Mouse (Mus musculus) Patski (cell line): Measurements from ENCODE around the gene Clp1. TPM values are rescaled to one million over a fixed set of nuclear protein-coding genes. Genes with fewer than 3 reads are reported as not detected.

Source experiments
- ATAC-seq: fragments of 100-300 bp; one replicate; pipeline ENCODE4 v1.8.0; 2021
- CTCF ChIA-PET: fragments of 350-600 bp; sonication (Branson Sonifier 250); formaldehyde crosslinking; loops from one replicate; lab custom pipeline; 2022; ENCODE audit warnings: inconsistent platforms; lab: Charles Lee
- POLR2A ChIA-PET: fragments of 350-600 bp; sonication (Branson Sonifier 250); formaldehyde crosslinking; loops from one replicate; lab custom pipeline; 2022; ENCODE audit warnings: antibody characterized with exemption, inconsistent platforms; lab: Charles Lee
- DNase-seq: peaks from one replicate; pipeline ENCODE4 v3.0.0-alpha.2; 2011; ENCODE audit warnings: low read depth, low spot score
- H3K27me3 ChIP-seq: fragments of 371-371 bp; one replicate; pipeline ENCODE4 v1.5.1; 2021
- CTCF ChIP-seq: fragments of 100-300 bp; IDR thresholded peaks from one replicate; pipeline ENCODE4 v1.5.1; 2021
- in situ Hi-C: fragments of 300-500 bp; cut with MboI; formaldehyde crosslinking; loops from 3 replicates; pipeline ENCODE4 v1.11.1; 2018; ENCODE audit warnings: low pct_unique_long_range_greater_than_20kb, mixed read lengths
- polyA plus RNA-seq: library from polyadenylated mRNA; unstranded; gene quantifications from one replicate; pipeline ENCODE4 v1.2.3, GENCODE M21; 2021

The Clp1 gene
- polyA plus RNA-seq, 1 experiment from 2014 or later: 11.9 TPM

DNA sequence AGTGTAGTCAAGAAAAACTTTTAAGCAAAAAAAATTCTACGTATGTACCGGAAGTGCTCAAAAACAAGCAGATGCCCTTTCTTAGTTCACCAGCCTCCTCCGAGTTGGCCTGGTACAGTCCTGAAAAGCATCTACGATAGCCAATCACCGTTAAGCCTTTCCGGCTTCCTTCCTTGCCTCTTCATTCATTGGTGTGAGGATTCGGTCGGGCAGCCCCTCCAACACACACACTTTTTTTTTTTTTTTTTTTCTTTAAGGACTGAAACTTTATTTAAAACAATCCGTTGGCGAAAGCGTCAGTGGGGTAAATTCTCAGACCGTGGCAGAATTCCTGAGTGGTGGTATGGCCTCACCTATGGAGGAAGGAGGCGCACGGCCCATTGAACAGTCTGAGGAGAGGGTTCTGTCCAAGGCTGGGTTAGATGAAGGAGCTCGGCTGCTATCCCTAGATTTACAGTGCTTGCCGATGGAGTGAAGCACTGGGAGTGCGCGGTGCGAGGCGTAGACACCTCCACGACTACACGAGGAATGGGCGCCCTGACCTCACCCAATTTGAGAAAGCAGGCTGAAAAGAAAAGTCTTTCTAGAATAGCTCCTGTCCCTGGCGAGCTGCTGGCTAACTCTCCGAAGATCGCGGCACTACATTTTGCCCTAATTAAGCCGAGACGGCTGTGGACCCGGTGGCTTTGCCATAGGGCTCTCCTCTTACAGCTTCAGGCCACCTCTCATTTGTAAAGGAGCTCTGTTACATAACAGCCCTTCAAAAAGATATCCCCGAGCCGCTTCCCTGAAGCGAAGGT is 11.4 kb downstream of the Clp1 start:
- ATAC-seq: peak; percentile 98
- DNase-seq: no peak
- TF ChIP-seq CTCF: no peak
- ChIA-PET POLR2A (interaction anchor here (0.5 to 1.6 kb wide), 2 partner anchors 11 to 38 kb away, joined by 3 to 4 read pairs; no protein-coding TSS in a partner anchor), CTCF (interaction anchor here (0.9 kb wide), 1 partner anchor 43 kb away, joined by 4 read pairs; no protein-coding TSS in a partner anchor)
- in situ Hi-C loops: no loop called here
- no peaks in the 10 kb centered on the region for H3K27me3 ChIP-seq

DNA sequence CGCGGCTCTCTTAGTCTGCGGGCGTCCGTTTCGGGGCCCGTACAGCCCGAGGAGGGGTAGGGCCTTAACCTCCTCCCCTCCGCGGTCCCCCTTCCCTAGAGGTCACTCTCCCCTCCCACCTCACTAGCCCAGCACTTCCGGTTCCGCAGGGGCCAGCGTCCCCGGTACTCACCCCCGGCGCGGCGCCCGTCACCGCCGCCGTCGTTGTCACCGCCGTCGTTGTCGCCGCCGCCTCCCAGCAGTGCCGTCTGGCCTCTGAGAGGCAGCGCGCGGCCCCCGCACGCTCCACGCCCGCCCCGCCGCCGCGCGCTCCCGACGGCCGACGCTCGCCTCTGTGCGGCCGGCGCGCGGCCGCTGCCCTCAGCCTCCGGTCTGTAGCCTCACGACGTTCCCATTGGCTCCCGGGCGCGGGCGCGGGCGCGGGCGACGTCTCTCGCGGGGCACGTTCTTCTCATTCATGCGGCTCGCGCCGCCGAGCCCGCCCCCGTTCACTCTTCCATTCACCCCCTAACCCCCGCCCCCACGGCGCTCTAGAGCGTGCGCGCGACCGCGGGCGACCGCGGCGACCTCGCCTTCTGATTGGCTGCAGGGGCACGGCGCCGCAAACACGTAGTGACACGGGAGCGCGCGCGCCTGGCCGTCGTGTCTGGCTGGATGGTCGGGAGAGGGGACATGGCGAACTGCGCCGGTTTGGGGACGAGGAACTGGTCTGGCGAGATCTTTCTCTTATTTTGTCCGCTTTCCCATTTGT is 12.2 kb downstream of the Clp1 start, which contains the start of gene Zdhhc5:
TSS of gene Zdhhc5 (minus strand) at position 370 of the 751 bp plus-strand sequence.
- H3K27me3 ChIP-seq: no peaks in the 10 kb centered on the region
- ATAC-seq (peak; percentile 82), DNase-seq (peak; percentile 95)
- POLR2A ChIA-PET: interaction anchor here (1.6 kb wide), 1 partner anchor 11 kb away, joined by 5 read pairs; no protein-coding TSS in a partner anchor
- CTCF ChIA-PET: no interaction called here
- no peak for TF ChIP-seq CTCF
- in situ Hi-C loops: no loop called here

GRCm38 (mm10) chr2:84714422-84714810 is 12.7 kb downstream of the Clp1 start:
- in situ Hi-C loops: no loop called here
- ATAC-seq (no peak), DNase-seq (no peak)
- CTCF ChIA-PET: interaction anchor here (0.8 kb wide), 1 partner anchor 19 kb away, joined by 3 read pairs; no protein-coding TSS in a partner anchor
- H3K27me3 ChIP-seq: no peaks in the 10 kb centered on the region
- no peak for TF ChIP-seq CTCF
- POLR2A ChIA-PET: interaction anchor here (1.6 kb wide), 1 partner anchor 10 kb away, joined by 5 read pairs; no protein-coding TSS in a partner anchor

GRCm38 (mm10) chr2:84711898-84712297 is 15.3 kb downstream of the Clp1 start:
- in situ Hi-C loops: no loop called here
- TF ChIP-seq CTCF: no peak
- no peaks in the 10 kb centered on the region for H3K27me3 ChIP-seq
- POLR2A ChIA-PET: interaction anchor here (0.7 kb wide), 3 partner anchors 79 to 99 kb away, joined by 4 to 8 read pairs (median 4); no protein-coding TSS in a partner anchor
- DNase-seq (no peak), ATAC-seq (no peak)
- CTCF ChIA-PET: interaction anchor here (1.4 kb wide), 1 partner anchor 11 kb away, joined by 4 read pairs; no protein-coding TSS in a partner anchor

GRCm38 (mm10) chr2:84707523-84707922 is 19.6 kb downstream of the Clp1 start:
- TF ChIP-seq CTCF: no peak
- DNase-seq (no peak), ATAC-seq (no peak)
- no peaks in the 10 kb centered on the region for H3K27me3 ChIP-seq
- in situ Hi-C loops: no loop called here
- CTCF ChIA-PET: interaction anchor here (2.3 kb wide), 1 partner anchor 11 kb away, joined by 10 read pairs; no protein-coding TSS in a partner anchor
- POLR2A ChIA-PET: no interaction called here

DNA sequence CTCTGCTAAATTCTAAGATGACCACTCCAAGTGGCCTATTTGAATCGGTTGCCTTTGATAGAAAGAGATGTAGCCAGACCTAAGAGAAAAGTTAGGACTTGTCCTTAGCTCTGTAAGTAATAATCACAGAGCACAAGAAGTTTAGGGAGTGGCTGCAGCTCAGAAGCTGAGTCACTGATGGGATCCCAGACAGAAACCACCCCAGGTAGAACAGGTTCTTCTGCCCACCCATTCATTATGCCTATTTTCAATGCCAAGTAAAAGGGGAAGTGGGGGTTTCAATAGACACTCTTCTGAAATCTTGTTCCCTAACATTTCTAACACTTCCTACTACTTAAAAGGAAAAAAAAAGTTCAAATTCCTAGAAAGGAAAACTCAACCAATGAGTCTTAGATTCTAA is 21.9 kb downstream of the Clp1 start:
- no peaks in the 10 kb centered on the region for H3K27me3 ChIP-seq
- POLR2A ChIA-PET: interaction anchor here (1.2 to 1.7 kb wide), 2 partner anchors 9 to 10 kb away, joined by 4 to 5 read pairs; no protein-coding TSS in a partner anchor
- DNase-seq (no peak), ATAC-seq (no peak)
- CTCF ChIA-PET: interaction anchor here (2.3 kb wide), 1 partner anchor 10 kb away, joined by 7 read pairs; no protein-coding TSS in a partner anchor
- in situ Hi-C loops: no loop called here
- TF ChIP-seq CTCF: no peak

DNA sequence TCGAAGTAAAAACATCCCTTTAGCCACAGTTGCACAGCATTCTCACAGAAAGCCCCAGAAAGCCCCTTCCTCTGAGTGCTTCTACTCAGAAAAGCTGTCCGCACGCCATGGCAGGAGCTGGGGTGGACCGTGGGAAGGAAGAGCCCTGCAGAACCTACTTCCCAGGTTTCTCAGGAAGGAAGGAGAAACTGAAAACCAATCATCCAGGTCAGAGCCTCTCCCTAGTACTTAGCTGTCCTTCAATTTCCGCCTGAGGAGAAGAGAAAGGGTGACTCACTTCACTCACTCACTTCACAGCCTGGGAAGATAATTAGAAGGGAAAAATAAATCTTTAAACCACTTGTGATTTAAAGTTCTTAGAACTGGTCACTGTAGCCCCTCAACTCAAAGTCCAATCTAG is 22.8 kb downstream of the Clp1 start:
- ChIA-PET CTCF (interaction anchor here (2.3 kb wide), 1 partner anchor 9 kb away, joined by 7 read pairs; no protein-coding TSS in a partner anchor), POLR2A (interaction anchor here (0.6 to 1.7 kb wide), 2 partner anchors 10 to 94 kb away, joined by 3 to 5 read pairs; partner anchors contain the start of gene Ube2l6)
- DNase-seq (no peak), ATAC-seq (peak; percentile 78)
- TF ChIP-seq CTCF: no peak
- no peaks in the 10 kb centered on the region for H3K27me3 ChIP-seq
- in situ Hi-C loops: no loop called here

DNA sequence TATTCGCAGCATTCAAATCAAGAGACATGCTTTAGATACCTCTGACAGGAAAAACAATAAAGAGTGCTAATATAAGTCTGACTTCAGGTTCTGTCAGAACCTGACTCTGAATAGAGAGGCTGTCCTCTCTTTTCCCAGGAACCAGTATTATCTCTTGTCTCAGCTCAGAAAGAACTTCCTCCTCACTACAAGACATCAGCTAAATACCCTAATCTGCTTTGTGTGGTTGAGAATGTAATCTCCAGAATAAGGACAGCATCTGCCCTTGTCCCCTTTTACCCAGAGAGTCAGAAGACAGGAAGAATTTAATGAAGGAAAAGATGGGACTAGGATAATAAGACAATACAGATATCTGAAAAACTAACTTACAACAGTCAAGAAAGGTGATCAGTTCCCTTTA is 23.7 kb downstream of the Clp1 start:
- CTCF ChIA-PET: interaction anchor here (2.3 kb wide), 1 partner anchor 8 kb away, joined by 7 read pairs; no protein-coding TSS in a partner anchor
- no peak for TF ChIP-seq CTCF
- ATAC-seq (no peak), DNase-seq (no peak)
- H3K27me3 ChIP-seq: no peaks in the 10 kb centered on the region
- POLR2A ChIA-PET: interaction anchor here (1.7 kb wide), 1 partner anchor 11 kb away, joined by 5 read pairs; no protein-coding TSS in a partner anchor
- in situ Hi-C loops: no loop called here

GRCm38 (mm10) chr2:84695007-84695695 is 32.0 kb downstream of the Clp1 start:
- in situ Hi-C loops: no loop called here
- ATAC-seq (peak; percentile 62), DNase-seq (no peak)
- ChIA-PET POLR2A (interaction anchor here (1.0 kb wide), 1 partner anchor 10 kb away, joined by 4 read pairs; no protein-coding TSS in a partner anchor), CTCF (interaction anchor here (0.8 to 2.0 kb wide), 7 partner anchors 9 to 64 kb away, joined by 3 to 10 read pairs (median 4); no protein-coding TSS in a partner anchor)
- no peaks in the 10 kb centered on the region for H3K27me3 ChIP-seq
- TF ChIP-seq CTCF: no peak
